Mouse (Mus musculus) neutrophil, adult 83 days (primary cell): ENCODE results near the gene Gfral. TPM values are rescaled to one million over a fixed set of nuclear protein-coding genes. Genes with fewer than 3 reads are reported as not detected.

Source experiments
- total RNA-seq, 2 experiments: library from RNA; stranded (reverse); gene quantifications; one replicate each; pipeline ENCODE4 v1.2.4; 2023

Gfral gene
- total RNA-seq = not detected

DNA sequence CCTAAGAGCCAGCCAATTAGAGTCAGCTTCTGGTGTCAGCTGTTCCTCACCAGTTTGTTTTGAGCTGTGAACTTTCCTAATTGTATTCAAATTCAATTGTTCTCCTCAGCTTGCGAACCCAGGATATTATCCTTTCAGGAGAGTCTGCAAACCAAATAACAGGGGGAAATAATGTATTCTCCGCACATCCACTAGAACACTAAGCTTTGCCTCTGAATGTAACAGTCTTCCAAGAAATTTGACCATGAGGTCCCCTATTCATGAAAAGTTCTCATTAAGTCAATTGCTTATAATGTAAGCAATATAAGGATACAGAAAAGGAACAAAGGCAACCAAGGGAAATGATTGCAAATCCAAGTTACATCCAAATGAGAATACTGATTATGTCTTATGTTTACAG, at the start of gene Gfral:
Gene Gfral, minus strand, starts transcription at position 101 of the 400 bp plus-strand sequence.

Other genes with a start within 250 kb of the Gfral start
- not detected for gene Hmgcll1, start 198.8 kb downstream of the Gfral start, total RNA-seq
- gene Hcrtr2, start 110.2 kb upstream of the Gfral start, total RNA-seq = not detected